ENCODE assay signal across 11 mouse cellular contexts in genomic region chr8:45362323-45362722, GRCm38 (mm10). TPM values are rescaled to one million over a fixed set of nuclear protein-coding genes. Genes with fewer than 3 reads are reported as not detected.
A peak's percentile ranks its signal among the peaks of the same experiment; 100 is the strongest.
DNase-seq lines count a peak whose midpoint lies in the region; ATAC-seq and TF ChIP-seq lines count a peak whose summit lies in the region.
"Had no signal": no experiment of that assay in that cellular context is flagged by ENCODE, and none has a peak within 500 bp of the region (broad histone marks: within the 10 kb centered on the region; RNA-seq: fewer than 3 reads in every experiment).

No protein-coding gene starts in this region.

- intact Hi-C loops in left cerebral cortex, postnatal 4 days (cut with DNase I) = no loop called here
- intact Hi-C loops in gastrocnemius, postnatal 14 days (cut with DNase I; ENCODE audit: low total_unique reads) = no loop called here

- no peaks in the 10 kb centered on the region for H3K9me3 ChIP-seq in heart, embryonic 12.5 days (replicated peaks)
- H3K9me3 ChIP-seq in liver, postnatal 0 days (ENCODE audit: low read length) = no peaks in the 10 kb centered on the region

- no peak overlapping the region for H3K4me3 ChIP-seq in heart, embryonic 12.5 days
- H3K4me3 ChIP-seq in liver, postnatal 0 days (ENCODE audit: low read depth, low read length) = no peak overlapping the region

- H3K27ac ChIP-seq in heart, embryonic 12.5 days (ENCODE audit: poor library complexity, severe bottlenecking) = no peak overlapping the region
- no peak overlapping the region for H3K27ac ChIP-seq in liver, postnatal 0 days (ENCODE audit: low read depth)

- H3K4me2 ChIP-seq in heart, embryonic 12.5 days = no peak overlapping the region
- H3K4me2 ChIP-seq in liver, postnatal 0 days (ENCODE audit: low read depth, low read length) = no peak overlapping the region

- no peak for TF ChIP-seq EP300 in liver, postnatal 0 days (IDR thresholded peaks at IDR 0.05; ENCODE audit: low read depth)

- ATAC-seq in heart, embryonic 12.5 days (ENCODE audit: insufficient number of reproducible peaks, low FRiP score) = no peak
- ATAC-seq in liver, postnatal 0 days = no peak

- H3K36me3 ChIP-seq in heart, embryonic 12.5 days = no peaks in the 10 kb centered on the region
- H3K36me3 ChIP-seq in liver, postnatal 0 days (replicated peaks; ENCODE audit: insufficient read depth, low read length) = no peaks in the 10 kb centered on the region

- whole genome bisulfite sequencing in heart, embryonic 12.5 days = 60% methylated on average over 6 of the region's 6 CpGs
- WGBS in liver, postnatal 0 days (ENCODE audit: insufficient replicate concordance) = 64% methylated on average over 6 of the region's 6 CpGs

- H3K9ac ChIP-seq in heart, embryonic 12.5 days = no peak overlapping the region
- H3K9ac ChIP-seq in liver, postnatal 0 days (replicated peaks) = no peak overlapping the region

- no peaks in the 10 kb centered on the region; the same call in 1 of the 2 replicates for H3K27me3 ChIP-seq in heart, embryonic 12.5 days (replicated peaks)
- H3K27me3 ChIP-seq in liver, postnatal 0 days (ENCODE audit: insufficient read depth, low read length) = no peaks in the 10 kb centered on the region

- peak; percentile 25 for DNase-seq in heart, adult 11 months
- DNase-seq in liver, postnatal 0 days = no peak
- DNase-seq in liver (no peak), adipocyte (ENCODE audit: low spot score) (peak; percentile 30)
- DNase-seq in left cerebral cortex, postnatal 4 days = peak; percentile 26
- DNase-seq in gastrocnemius, postnatal 14 days = no peak
- DNase-seq in ovary, postnatal 10 days (ENCODE audit: low spot score) = no peak

- TF ChIP-seq CTCF in liver, postnatal 0 days (IDR thresholded peaks at IDR 0.05; ENCODE audit: low read depth) = peak; percentile 46

- no peaks in the 10 kb centered on the region; the same call in 1 of the 2 replicates for H3K4me1 ChIP-seq in heart, embryonic 12.5 days (replicated peaks)
- H3K4me1 ChIP-seq in liver, postnatal 0 days (ENCODE audit: insufficient read depth) = peaks cover 5% of the 10 kb centered on the region; the same call in 1 of the 2 replicates

RNA-seq across cellular contexts. Expression of gene Fam149a, which starts 19.8 kb away (rescaled TPM):
- 5.4 TPM in 2 replicates for polyA plus RNA-seq in heart, embryonic 12.5 days (2016; fragmentation: Nextera tagmentation; extraction: Ambion mirVana)
- 1.5 and 2.1 TPM in 2 replicates for polyA plus RNA-seq in liver, postnatal 0 days (2015; fragmentation: Nextera tagmentation; extraction: Ambion mirVana)
- total RNA-seq in left cerebral cortex, postnatal 4 days (2021) = 10 to 100 TPM; 21.0 to 22.6 TPM
- total RNA-seq in gastrocnemius, postnatal 14 days (2021) = 1 to 10 TPM; 3.2 to 3.7 TPM
- total RNA-seq: granulocyte monocyte progenitor cell, adult 5-6 weeks had no signal

RNA-seq across cellular contexts. Expression of gene Cyp4v3, which starts 29.3 kb away (rescaled TPM):
- polyA plus RNA-seq in heart, embryonic 12.5 days (2016; fragmentation: Nextera tagmentation; extraction: Ambion mirVana) = 0.56 and 0.85 TPM in 2 replicates
- polyA plus RNA-seq in liver, postnatal 0 days (2015; fragmentation: Nextera tagmentation; extraction: Ambion mirVana) = 8.0 and 8.4 TPM in 2 replicates
- total RNA-seq in left cerebral cortex, postnatal 4 days (2021) = 1 to 10 TPM; 2.7 to 3.0 TPM
- total RNA-seq in gastrocnemius, postnatal 14 days (2021) = 1 to 10 TPM in 1 of 2 experiments, under 1 TPM in 1; 0.73 to 1.0 TPM

RNA-seq across cellular contexts. Expression of gene Tlr3, which starts 48.6 kb away (rescaled TPM):
- polyA plus RNA-seq in heart, embryonic 12.5 days (2016; fragmentation: Nextera tagmentation; extraction: Ambion mirVana) = 2.2 and 3.8 TPM in 2 replicates
- polyA plus RNA-seq in liver, postnatal 0 days (2015; fragmentation: Nextera tagmentation; extraction: Ambion mirVana) = 1.2 and 1.7 TPM in 2 replicates
- 1 to 10 TPM; 2.0 to 3.1 TPM for total RNA-seq in left cerebral cortex, postnatal 4 days (2021)
- 1 to 10 TPM; 2.4 to 3.5 TPM for total RNA-seq in gastrocnemius, postnatal 14 days (2021)

RNA-seq across cellular contexts. Expression of gene Gm45753, which starts 54.1 kb away (rescaled TPM):
- not detected in 2 replicates for polyA plus RNA-seq in heart, embryonic 12.5 days (2016; fragmentation: Nextera tagmentation; extraction: Ambion mirVana)
- 41.6 and 42.7 TPM in 2 replicates for polyA plus RNA-seq in liver, postnatal 0 days (2015; fragmentation: Nextera tagmentation; extraction: Ambion mirVana)
- total RNA-seq in left cerebral cortex, postnatal 4 days (2021) = not detected
- not detected for total RNA-seq in gastrocnemius, postnatal 14 days (2021)
- total RNA-seq: granulocyte monocyte progenitor cell, adult 5-6 weeks; layer of hippocampus, postnatal 25 days had no signal
- polyA plus RNA-seq: small intestine, adult 2 months had no signal

Comparison
In these comparisons a context has a peak if more than half of its experiments do, and no peak if none do; other contexts are left out.
1. DNase-seq: peak in heart, adult 11 months (single experiment), adipocyte (single experiment) and left cerebral cortex, postnatal 4 days (single experiment); none in liver, postnatal 0 days (single experiment), liver (single experiment), gastrocnemius, postnatal 14 days (single experiment) and ovary, postnatal 10 days (single experiment).
2. RNA of gene Fam149a, which starts 19.8 kb away (total RNA-seq): 21.0 to 22.6 TPM in left cerebral cortex, postnatal 4 days; 3.2 to 3.7 TPM in gastrocnemius, postnatal 14 days; every median in the first group is over 4 times any median in the second.